Mouse (Mus musculus) hindbrain, embryonic 14.5 days (tissue): ENCODE measurements around the gene 1700017B05Rik. TPM values are rescaled to one million over a fixed set of nuclear protein-coding genes. Genes with fewer than 3 reads are reported as not detected.

Experiments
- ATAC-seq: fragments of 200-750 bp; cut with Nextera tagmentation; 2 replicates; pipeline ENCODE4 v1.8.0; 2017; ENCODE audit warnings: moderate number of reproducible peaks, mild to moderate bottlenecking, moderate TSS enrichment, moderate library complexity; ENCODE audit not compliant: low FRiP score
- DNase-seq: peaks from one replicate; pipeline ENCODE4 v3.0.0-alpha.2; 2015; ENCODE audit warnings: low spot score
- H3K27ac ChIP-seq: fragments of 300-500 bp; sonication (generic); 2 replicates; pipeline ENCODE4 v1.5.1; 2014; ENCODE audit warnings: mild to moderate bottlenecking, moderate library complexity
- H3K27me3 ChIP-seq: fragments of 300-500 bp; sonication (generic); 2 replicates; pipeline ENCODE4 v1.6.1; 2014; ENCODE audit warnings: mild to moderate bottlenecking, low read length, mixed read lengths; ENCODE audit not compliant: control insufficient read depth, insufficient read depth
- H3K36me3 ChIP-seq: fragments of 300-500 bp; sonication (generic); replicated peaks from 2 replicates; pipeline ENCODE4 v1.6.1; 2014; ENCODE audit not compliant: control insufficient read depth, insufficient read depth
- H3K4me1 ChIP-seq: fragments of 300-500 bp; sonication (generic); replicated peaks from 2 replicates; pipeline ENCODE4 v1.6.1; 2014; ENCODE audit warnings: antibody characterized with exemption, low read length, mixed read lengths; ENCODE audit not compliant: control insufficient read depth, insufficient read depth
- H3K4me2 ChIP-seq: fragments of 300-500 bp; sonication (generic); replicated peaks from 2 replicates; pipeline ENCODE4 v1.6.1; 2014; ENCODE audit warnings: mild to moderate bottlenecking, moderate library complexity
- H3K4me3 ChIP-seq: fragments of 300-500 bp; sonication (generic); replicated peaks from 2 replicates; pipeline ENCODE4 v1.5.1; 2014; ENCODE audit warnings: mild to moderate bottlenecking, low read length
- H3K9ac ChIP-seq: fragments of 300-500 bp; sonication (generic); 2 replicates; pipeline ENCODE4 v1.6.1; 2014
- H3K9me3 ChIP-seq: fragments of 300-500 bp; sonication (generic); 2 replicates; pipeline ENCODE4 v1.6.1; 2016; ENCODE audit warnings: low read length; ENCODE audit not compliant: control insufficient read depth
- WGBS: fragments of 180-500 bp; shearing (Covaris S2); extraction: QIAGEN DNeasy Blood & Tissue Kit; methylation state at CpG from one replicate; pipeline ENCODE4 v1.1.7; 2014; 5-methylcytosine and 5-hydroxymethylcytosine counted together
- polyA plus RNA-seq: library from polyadenylated mRNA; unstranded; fragments of >200 nt; fragmentation: Nextera tagmentation; extraction: Ambion mirVana; gene quantifications from 2 replicates; pipeline ENCODE4 v1.2.1, GENCODE M21; 2014

1700017B05Rik gene
- polyA plus RNA-seq, 1 experiment from 2014 or later: 3.4 TPM

DNA sequence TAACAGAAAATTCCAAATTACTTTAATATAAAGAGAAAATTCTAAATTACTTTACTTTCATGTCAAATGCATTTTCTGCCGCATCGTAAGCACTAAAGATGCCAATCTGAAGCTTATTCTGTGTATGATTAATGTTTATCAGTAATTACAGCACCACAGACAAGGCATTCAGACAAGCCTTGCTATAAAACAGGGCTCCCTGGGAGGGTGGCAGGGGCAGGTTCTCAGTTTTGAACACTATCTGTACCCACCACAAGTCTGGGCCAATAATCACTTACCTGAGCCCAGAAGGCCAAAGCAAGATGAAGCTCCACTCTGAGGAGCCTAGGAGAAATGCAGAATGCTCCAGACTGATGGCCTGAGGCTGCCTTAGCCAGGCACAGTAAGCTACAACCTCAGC is 35.5 kb upstream of the 1700017B05Rik start:
- Histone ChIP-seq H3K4me3 (no peak overlapping the region), H3K27me3 (no peaks in the 10 kb centered on the region), H3K4me2 (no peak overlapping the region), H3K9me3 (no peaks in the 10 kb centered on the region), H3K36me3 (no peaks in the 10 kb centered on the region), H3K27ac (no peak overlapping the region), H3K4me1 (no peaks in the 10 kb centered on the region), H3K9ac (no peak overlapping the region)
- no peak for ATAC-seq
- 97% methylated on average over 2 of the region's 2 CpGs for WGBS
- DNase-seq: no peak

DNA sequence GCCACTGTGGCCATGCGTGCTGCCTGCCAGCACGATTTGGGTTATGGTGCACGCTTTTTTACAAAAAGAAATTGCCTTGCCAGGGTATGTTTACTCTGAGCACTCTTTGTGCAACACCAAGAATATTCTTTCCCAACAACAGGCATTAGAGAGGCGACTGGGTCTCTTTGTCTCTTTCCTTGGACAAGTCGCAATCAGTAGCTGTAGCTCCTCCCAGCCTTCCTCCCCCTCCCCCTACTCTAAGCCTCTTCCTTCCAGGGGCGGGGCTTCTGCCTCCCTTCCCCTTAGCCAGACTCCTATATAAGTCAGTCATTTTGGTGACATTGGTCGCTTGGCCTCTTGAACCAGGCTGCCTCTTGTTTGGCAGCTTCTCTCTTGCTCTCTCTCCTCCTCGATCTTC is 33.9 kb upstream of the 1700017B05Rik start:
- Histone ChIP-seq H3K9me3 (no peaks in the 10 kb centered on the region), H3K4me1 (no peaks in the 10 kb centered on the region), H3K36me3 (no peaks in the 10 kb centered on the region), H3K4me2 (no peak overlapping the region), H3K27me3 (no peaks in the 10 kb centered on the region), H3K27ac (no peak overlapping the region), H3K4me3 (no peak overlapping the region), H3K9ac (no peak overlapping the region)
- DNase-seq: no peak
- 66% methylated on average over 8 of the region's 8 CpGs for WGBS
- no peak for ATAC-seq

DNA sequence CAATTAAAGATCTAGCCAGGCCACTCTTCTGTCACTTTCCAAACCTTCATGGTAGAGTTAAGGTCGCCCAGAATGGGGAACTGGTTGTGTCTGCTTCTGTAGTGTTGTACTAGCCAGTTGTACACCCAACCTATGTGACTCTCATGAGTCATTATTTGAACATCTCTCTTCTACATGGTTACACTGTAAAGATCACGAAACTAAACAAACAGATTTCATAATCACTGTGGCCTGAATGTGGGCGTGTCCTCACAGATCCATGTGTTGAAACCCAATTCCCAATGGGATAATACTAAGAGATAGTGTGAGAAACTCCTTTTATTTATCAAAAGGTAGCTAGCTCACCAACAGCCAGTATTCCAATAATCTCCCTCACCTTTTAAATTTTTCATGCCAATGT is 33.3 kb upstream of the 1700017B05Rik start:
- Histone ChIP-seq H3K4me1 (no peaks in the 10 kb centered on the region), H3K9ac (no peak overlapping the region), H3K36me3 (no peaks in the 10 kb centered on the region), H3K27ac (no peak overlapping the region), H3K27me3 (no peaks in the 10 kb centered on the region), H3K9me3 (no peaks in the 10 kb centered on the region), H3K4me3 (no peak overlapping the region), H3K4me2 (no peak overlapping the region)
- DNase-seq (no peak), ATAC-seq (no peak)
- WGBS: 89% methylated on average over 3 of the region's 3 CpGs

DNA sequence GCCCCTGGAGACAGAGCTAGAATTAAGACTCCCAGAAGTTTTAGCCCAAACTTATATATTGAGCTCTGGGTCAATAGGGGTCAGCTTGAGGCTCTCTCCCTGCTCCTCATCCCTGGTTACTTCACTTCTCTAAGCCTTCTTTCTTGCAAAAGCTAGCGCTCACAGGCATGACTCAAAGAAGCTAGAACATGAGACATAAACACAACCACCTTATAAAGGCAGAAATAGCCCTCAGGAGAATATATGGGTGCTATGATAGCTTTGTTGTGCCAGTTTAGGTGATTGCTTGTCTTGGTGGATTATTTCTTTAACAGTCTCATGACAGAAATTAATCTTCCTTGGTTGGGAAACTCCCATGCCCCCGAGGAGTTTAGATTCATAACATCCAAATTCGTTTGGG is 32.5 kb upstream of the 1700017B05Rik start:
- Histone ChIP-seq H3K4me3 (no peak overlapping the region), H3K9ac (no peak overlapping the region), H3K27ac (no peak overlapping the region), H3K9me3 (no peaks in the 10 kb centered on the region), H3K4me1 (no peaks in the 10 kb centered on the region), H3K4me2 (no peak overlapping the region), H3K27me3 (no peaks in the 10 kb centered on the region), H3K36me3 (no peaks in the 10 kb centered on the region)
- no peak for ATAC-seq
- DNase-seq: no peak
- WGBS: 81% methylated on average over 3 of the region's 3 CpGs

DNA sequence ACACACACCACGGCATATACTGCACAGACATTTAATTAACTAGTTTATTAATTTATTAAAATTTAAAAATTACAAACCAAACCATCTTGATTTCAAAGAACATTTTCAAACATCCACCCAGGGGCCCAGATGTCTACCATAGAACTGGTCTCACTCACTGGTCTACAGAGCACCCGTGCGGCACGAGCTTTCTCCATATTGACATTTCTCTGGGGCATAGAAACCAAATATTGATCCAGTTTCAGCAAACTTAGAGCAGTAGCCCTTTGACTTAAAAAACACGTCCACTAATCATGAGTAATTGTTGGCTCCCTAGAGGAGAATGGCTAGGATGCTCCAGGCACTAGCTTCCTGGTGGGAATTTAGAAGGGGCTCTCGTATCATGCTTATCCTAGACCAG is 24.8 kb upstream of the 1700017B05Rik start:
- DNase-seq: no peak
- Histone ChIP-seq H3K27ac (no peak overlapping the region), H3K4me1 (no peaks in the 10 kb centered on the region), H3K4me2 (no peak overlapping the region), H3K9me3 (no peaks in the 10 kb centered on the region), H3K9ac (no peak overlapping the region), H3K36me3 (no peaks in the 10 kb centered on the region), H3K27me3 (0 out of 2 replicates have a peak, but pooled peaks cover 3% of the 10 kb centered on the region), H3K4me3 (no peak overlapping the region)
- 88% methylated on average over 6 of the region's 6 CpGs for WGBS
- ATAC-seq: no peak

DNA sequence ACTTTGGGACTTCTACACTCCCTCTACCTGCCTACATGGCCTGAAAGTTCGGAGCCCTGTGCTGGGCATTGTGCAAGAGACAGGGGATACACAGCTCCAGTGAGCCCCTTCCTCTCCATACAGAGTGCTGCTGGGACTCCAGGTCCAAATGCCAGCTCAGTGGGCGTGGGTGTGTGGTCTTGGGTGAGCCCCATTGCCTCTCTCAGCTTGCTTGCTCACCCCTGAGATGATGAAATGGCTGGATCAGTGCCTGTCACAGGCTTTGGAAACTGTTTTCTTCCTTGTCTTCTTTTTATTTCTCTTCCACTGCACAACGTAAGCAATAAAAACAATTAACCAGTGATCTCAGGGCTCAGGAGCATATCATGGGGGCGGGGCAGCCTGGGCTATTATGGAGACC is 20.9 kb upstream of the 1700017B05Rik start:
- no peak for ATAC-seq
- 63% methylated on average over 4 of the region's 4 CpGs for WGBS
- Histone ChIP-seq H3K9me3 (no peaks in the 10 kb centered on the region), H3K36me3 (no peaks in the 10 kb centered on the region), H3K27ac (no peak overlapping the region), H3K4me2 (no peak overlapping the region), H3K4me1 (peaks cover 7% of the 10 kb centered on the region), H3K9ac (no peak overlapping the region), H3K4me3 (no peak overlapping the region), H3K27me3 (0 out of 2 replicates have a peak, but pooled peaks cover 3% of the 10 kb centered on the region)
- DNase-seq: no peak

DNA sequence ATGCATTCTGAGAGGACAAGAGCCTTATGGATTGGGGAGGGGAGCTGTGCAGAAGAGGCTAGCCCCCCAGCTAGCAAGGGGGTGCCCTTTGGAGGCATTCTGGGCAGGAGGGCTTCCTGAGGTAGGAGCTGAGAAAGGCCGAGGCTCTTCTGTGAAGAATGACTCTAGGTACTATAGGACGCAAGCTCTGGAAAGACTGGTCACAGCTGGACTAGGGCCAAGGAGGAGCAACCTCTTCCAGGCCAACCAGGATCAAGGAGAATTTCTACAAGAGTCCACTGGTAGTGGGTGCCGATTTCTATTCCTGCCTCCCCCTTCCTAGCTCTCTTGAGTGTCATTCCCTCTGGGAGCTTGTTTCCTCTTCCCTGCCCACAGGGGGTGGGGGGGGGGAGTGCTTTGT is 20.3 kb upstream of the 1700017B05Rik start:
- ATAC-seq (no peak), DNase-seq (no peak)
- Histone ChIP-seq H3K4me3 (no peak overlapping the region), H3K4me1 (peaks cover 7% of the 10 kb centered on the region), H3K9me3 (no peaks in the 10 kb centered on the region), H3K9ac (no peak overlapping the region), H3K36me3 (no peaks in the 10 kb centered on the region), H3K27ac (no peak overlapping the region), H3K4me2 (no peak overlapping the region), H3K27me3 (0 out of 2 replicates have a peak, but pooled peaks cover 3% of the 10 kb centered on the region)
- WGBS: 88% methylated on average over 3 of the region's 3 CpGs

DNA sequence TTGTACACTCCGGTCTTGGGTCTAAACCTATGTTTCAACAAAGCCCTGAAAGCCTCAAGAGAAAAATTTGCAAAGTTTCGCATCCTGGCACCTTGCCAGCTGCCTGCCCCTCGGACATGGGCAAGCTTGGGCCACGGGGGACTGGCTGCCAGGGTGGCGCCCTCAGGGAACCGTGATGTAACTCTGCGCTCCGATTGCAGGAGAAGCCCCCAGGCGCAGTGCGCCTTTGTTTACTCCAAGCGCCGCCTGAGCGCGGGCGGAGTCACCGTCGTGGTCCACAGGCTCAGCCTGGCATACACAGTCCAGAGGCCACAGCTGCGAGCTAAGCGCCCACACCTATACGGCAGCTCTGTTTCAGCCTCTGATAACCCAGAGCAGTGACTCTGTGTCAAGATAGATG is 19.1 kb upstream of the 1700017B05Rik start:
- Histone ChIP-seq H3K9me3 (no peaks in the 10 kb centered on the region), H3K4me1 (peaks cover 7% of the 10 kb centered on the region), H3K9ac (peak overlapping the region; percentile 53), H3K4me2 (peak overlapping the region; percentile 50), H3K27ac (no peak overlapping the region), H3K4me3 (0 out of 2 replicates have a peak overlapping the region, but pooled peaks have one; percentile 5), H3K36me3 (no peaks in the 10 kb centered on the region), H3K27me3 (0 out of 2 replicates have a peak, but pooled peaks cover 3% of the 10 kb centered on the region)
- no peak for DNase-seq
- ATAC-seq: no peak; the same call in 1 of the 2 replicates
- 9% methylated on average over 20 of the region's 20 CpGs for WGBS

DNA sequence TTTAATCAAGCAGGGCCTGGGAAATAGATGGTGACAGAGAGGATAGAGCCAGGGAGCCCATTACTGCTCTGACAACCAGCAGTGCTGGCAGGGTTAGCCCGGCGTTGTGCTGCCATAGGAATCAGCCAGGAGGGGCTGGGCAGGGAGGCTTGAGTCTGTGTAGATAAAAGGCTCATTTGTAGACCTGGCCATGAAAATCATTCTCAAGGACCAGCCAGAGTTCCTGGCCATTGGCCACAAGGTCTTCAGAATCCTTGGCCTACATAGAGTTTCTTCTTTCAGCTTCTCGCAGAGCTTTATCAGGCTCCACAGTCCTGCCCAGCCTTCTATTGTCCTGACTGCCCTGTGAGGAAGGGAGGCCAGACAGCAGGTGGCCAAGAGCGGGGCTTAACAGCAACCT is 17.0 kb upstream of the 1700017B05Rik start:
- WGBS: 66% methylated on average over 4 of the region's 4 CpGs
- ATAC-seq (no peak), DNase-seq (no peak)
- Histone ChIP-seq H3K27ac (no peak overlapping the region), H3K4me1 (peaks cover 7% of the 10 kb centered on the region), H3K4me3 (no peak overlapping the region), H3K9me3 (no peaks in the 10 kb centered on the region), H3K9ac (no peak overlapping the region), H3K36me3 (no peaks in the 10 kb centered on the region), H3K4me2 (no peak overlapping the region), H3K27me3 (0 out of 2 replicates have a peak, but pooled peaks cover 3% of the 10 kb centered on the region)

DNA sequence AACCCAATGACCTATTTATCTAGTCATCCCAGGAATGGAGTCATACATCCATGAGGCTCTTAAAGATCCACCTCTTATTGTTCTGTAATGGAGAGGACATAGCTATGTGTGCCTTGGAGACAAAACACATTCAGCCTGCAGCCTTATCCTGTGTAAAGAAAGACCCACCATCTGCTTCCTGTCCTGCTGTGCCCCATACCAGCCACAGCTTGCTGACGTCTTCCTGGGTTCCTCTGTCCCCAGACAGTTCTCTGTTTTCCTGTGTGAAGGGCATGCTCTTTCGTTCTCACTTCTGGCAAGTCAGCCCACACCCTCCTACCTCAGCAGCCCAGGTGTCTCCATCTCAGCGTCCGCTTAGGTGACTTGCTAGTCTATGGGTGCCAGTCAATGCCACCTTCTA is 15.9 kb upstream of the 1700017B05Rik start:
- no peak for DNase-seq
- Histone ChIP-seq H3K27ac (no peak overlapping the region), H3K4me1 (peaks cover 7% of the 10 kb centered on the region), H3K9me3 (no peaks in the 10 kb centered on the region), H3K4me3 (no peak overlapping the region), H3K36me3 (no peaks in the 10 kb centered on the region), H3K9ac (no peak overlapping the region), H3K27me3 (0 out of 2 replicates have a peak, but pooled peaks cover 3% of the 10 kb centered on the region), H3K4me2 (no peak overlapping the region)
- no peak for ATAC-seq
- 64% methylated on average over 4 of the region's 4 CpGs for WGBS
